In genomic region chr12:29335839-29336469, GRCm38 (mm10) we compare ENCODE assay signal across 18 mouse cellular contexts.
A peak's percentile ranks its signal among the peaks of the same experiment; 100 is the strongest.
DNase-seq lines count a peak whose midpoint lies in the region; ATAC-seq lines count a peak whose summit lies in the region.
"Had no signal": no experiment of that assay in that cellular context is flagged by ENCODE, and none has a peak within 500 bp of the region (broad histone marks: within the 10 kb centered on the region; RNA-seq: fewer than 3 reads in every experiment).

No protein-coding gene starts in this region.

- peaks cover 9% of the 10 kb centered on the region for H3K4me1 ChIP-seq in hindbrain, embryonic 12.5 days
- H3K4me1 ChIP-seq in neural tube, embryonic 11.5 days (ENCODE audit: control insufficient read depth, insufficient read depth, low read length), result peaks cover 7% of the 10 kb centered on the region; the same call in 1 of the 2 replicates
- H3K4me1 ChIP-seq: lung, embryonic 15.5 days had no signal

- H3K4me2 ChIP-seq in hindbrain, embryonic 12.5 days (replicated peaks), result no peak overlapping the region
- H3K4me2 ChIP-seq in neural tube, embryonic 11.5 days (ENCODE audit: low read depth), result no peak overlapping the region
- H3K4me2 ChIP-seq: heart, embryonic 11.5 days; lung, embryonic 15.5 days had no signal

- peak; percentile 73 for ATAC-seq in hindbrain, embryonic 12.5 days (ENCODE audit: low FRiP score)
- ATAC-seq in neural tube, embryonic 11.5 days (ENCODE audit: insufficient read depth, low FRiP score, low TSS enrichment), result peak; percentile 94
- no peak for ATAC-seq in megakaryocyte progenitor cell, adult 5-6 weeks (replicated peaks; ENCODE audit: poor library complexity)

- 32% methylated on average over 3 of the region's 3 CpGs for WGBS in hindbrain, embryonic 12.5 days
- 27% methylated on average over 3 of the region's 3 CpGs for WGBS in neural tube, embryonic 11.5 days

- DNase-seq in layer of hippocampus, postnatal 10 days (ENCODE audit: low spot score in 2 of 2), result peak; percentile 37 to 54
- DNase-seq in layer of hippocampus, adult 9-10 months (ENCODE audit: low spot score), result no peak
- DNase-seq in embryo, embryonic 11 days, result peak; percentile 65
- DNase-seq in neural tube, embryonic 11.5 days (ENCODE audit: low spot score), result peak; percentile 66
- DNase-seq in heart, adult 9 months (ENCODE audit: low spot score in 2 of 2), result no peak
- DNase-seq: cerebellum, adult 18-20 months; gastrocnemius, postnatal 14 days; heart, postnatal 36 days; kidney, adult 11 months; kidney, postnatal 25 days; liver; right cerebral cortex, postnatal 4 days; thymus, postnatal 25 days had no signal

- no peaks in the 10 kb centered on the region for H3K27me3 ChIP-seq in hindbrain, embryonic 12.5 days
- H3K27me3 ChIP-seq in neural tube, embryonic 11.5 days (ENCODE audit: control insufficient read depth, insufficient read depth, low read length), result no peaks in the 10 kb centered on the region
- H3K27me3 ChIP-seq: CH12.LX; lung, embryonic 15.5 days had no signal

- H3K9ac ChIP-seq in hindbrain, embryonic 12.5 days, result no peak overlapping the region
- H3K9ac ChIP-seq in neural tube, embryonic 11.5 days (ENCODE audit: low read length), result no peak overlapping the region
- H3K9ac ChIP-seq: lung, embryonic 15.5 days had no signal

- H3K27ac ChIP-seq in hindbrain, embryonic 12.5 days, result peak overlapping the region; percentile 30
- no peak overlapping the region for H3K27ac ChIP-seq in neural tube, embryonic 11.5 days (ENCODE audit: low read depth, low read length)
- H3K27ac ChIP-seq: lung, embryonic 15.5 days had no signal

- no peak overlapping the region for H3K4me3 ChIP-seq in hindbrain, embryonic 12.5 days
- no peak overlapping the region for H3K4me3 ChIP-seq in neural tube, embryonic 11.5 days (ENCODE audit: low read depth, low read length)
- H3K4me3 ChIP-seq: lung, embryonic 15.5 days had no signal

- H3K9me3 ChIP-seq in hindbrain, embryonic 12.5 days (replicated peaks), result no peaks in the 10 kb centered on the region
- H3K9me3 ChIP-seq in neural tube, embryonic 11.5 days (ENCODE audit: control insufficient read depth, low read length), result no peaks in the 10 kb centered on the region
- H3K9me3 ChIP-seq: lung, embryonic 15.5 days had no signal

- H3K36me3 ChIP-seq in hindbrain, embryonic 12.5 days, result no peaks in the 10 kb centered on the region
- no peaks in the 10 kb centered on the region for H3K36me3 ChIP-seq in neural tube, embryonic 11.5 days (ENCODE audit: control insufficient read depth, insufficient read depth, low read length)
- H3K36me3 ChIP-seq: lung, embryonic 15.5 days had no signal

Comparison
In these comparisons a context has a peak if more than half of its experiments do, and no peak if none do; other contexts are left out.
1. DNase-seq: peak in layer of hippocampus, postnatal 10 days (2 of 2), embryo, embryonic 11 days (single experiment) and neural tube, embryonic 11.5 days (single experiment); none in layer of hippocampus, adult 9-10 months (single experiment) and heart, adult 9 months (0 of 2).